Mouse (Mus musculus): ENCODE data around the gene Rnf113a2.

Gene Rnf113a2

DNA sequence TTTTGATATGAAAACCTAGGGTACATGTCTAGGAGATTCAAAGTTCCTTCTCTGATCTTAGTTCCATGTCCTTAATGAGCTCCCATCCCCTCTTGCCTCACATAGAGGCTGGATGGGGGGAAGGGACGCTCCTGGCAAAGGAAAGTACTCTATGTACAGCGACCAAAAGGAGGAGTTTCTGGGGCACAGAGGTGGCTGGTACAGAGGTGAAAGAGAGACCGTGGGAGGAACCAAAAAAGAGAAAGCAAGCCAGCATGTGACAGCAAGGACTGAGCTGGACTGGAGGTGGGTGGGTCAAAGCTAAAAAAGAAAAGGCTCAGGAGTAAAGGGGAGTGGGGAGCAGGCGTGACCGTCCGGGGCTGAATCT, 33.3 kb downstream of the Rnf113a2 start:
- no peak for TF ChIP-seq GATA4 (IDR thresholded peaks at IDR 0.05; ENCODE audit: insufficient replicate concordance, low read length)

DNA sequence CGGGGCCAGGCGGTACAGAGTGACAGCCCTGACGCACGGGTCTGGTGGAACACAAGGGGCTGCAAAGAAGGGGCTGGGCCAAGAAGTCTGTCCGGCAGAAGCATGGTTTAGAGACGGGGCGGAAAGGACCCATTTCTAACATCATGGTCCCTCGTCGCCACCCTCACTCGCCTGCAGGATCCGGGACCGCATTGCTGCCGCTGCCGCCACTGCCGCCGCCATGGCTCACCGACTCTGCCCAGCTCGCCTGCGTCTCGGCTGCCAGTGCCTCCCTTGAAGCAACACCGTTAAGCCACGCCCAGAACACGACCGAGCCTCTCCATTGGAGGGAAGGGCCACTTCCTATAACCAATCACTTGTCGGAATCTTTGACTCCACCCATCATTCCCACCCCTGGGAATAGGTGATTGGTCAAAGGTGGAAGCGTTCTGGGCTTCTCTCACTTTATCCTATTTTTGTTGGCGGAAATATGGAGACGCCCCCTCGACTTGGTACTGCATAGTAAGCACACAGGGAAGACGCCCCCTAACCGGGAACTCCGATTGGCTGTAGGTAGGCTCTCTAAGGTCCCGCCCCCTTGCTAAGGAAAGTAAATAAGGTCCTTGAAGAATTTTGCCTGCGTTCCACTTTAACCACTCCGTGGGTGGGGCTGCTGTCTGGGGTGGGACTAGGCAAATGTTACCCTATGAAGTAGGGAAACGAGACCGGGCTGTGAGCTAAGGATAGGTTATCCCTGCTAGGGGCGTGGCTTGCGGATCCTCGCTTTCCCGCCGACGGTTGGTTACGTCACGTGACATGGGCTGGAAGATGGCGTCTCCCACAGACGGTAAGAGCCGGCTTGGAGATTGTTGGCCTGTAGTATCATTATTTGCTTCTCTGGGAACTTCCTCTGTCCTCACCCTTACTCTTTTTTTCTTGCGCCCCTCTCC, 34.0 kb downstream of the Rnf113a2 start, which contains the start of the genes Aldh6a1 and Lin52:
Aldh6a1 (minus strand) TSS at position 287 of the 929 bp plus-strand sequence.
Lin52 (plus strand) TSS at position 705 of the 929 bp plus-strand sequence.
- no peak for TF ChIP-seq GATA4 (IDR thresholded peaks at IDR 0.05; ENCODE audit: insufficient replicate concordance, low read length)

DNA sequence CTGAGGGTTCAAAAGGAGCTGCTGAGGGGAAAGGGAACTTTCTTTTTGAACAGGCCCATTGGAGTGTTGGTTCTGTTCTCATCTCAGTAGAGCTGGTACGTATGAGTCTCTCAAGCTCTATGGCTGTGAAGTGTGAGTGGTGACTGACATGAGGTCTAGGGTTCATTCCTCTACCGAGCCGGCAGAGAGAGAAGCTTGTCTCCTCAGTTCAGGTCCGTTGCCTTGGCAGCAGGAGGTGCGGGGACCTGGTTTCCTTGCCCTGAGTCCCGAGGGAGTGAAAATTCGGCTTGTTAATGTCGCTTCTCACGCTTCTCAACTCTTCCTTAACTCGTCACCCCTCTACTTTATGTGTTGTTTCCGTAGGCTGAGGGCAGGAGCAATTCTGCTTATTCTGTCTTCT, 34.8 kb downstream of the Rnf113a2 start:
- TF ChIP-seq GATA4 (IDR thresholded peaks at IDR 0.05; ENCODE audit: insufficient replicate concordance, low read length), result no peak

DNA sequence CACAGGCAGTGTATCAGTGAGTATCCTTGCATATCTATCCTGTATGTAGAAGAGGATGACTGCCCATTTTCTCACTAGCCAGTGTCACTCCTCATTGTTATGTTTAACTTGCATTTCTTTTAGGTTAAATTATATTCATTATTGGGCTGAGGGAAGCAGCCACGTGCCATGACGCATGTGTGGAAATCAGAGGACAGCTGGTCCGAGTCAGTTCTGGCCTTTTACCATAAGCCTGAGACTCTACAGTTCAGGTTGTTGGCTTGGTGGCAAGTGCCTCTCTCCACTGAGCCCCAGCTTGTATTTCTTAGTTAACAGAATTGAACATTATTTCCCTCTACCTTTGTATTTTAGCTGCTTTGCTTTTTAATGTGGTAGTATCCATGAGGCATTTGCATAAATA, 39.9 kb downstream of the Rnf113a2 start:
- no peak for TF ChIP-seq GATA4 (IDR thresholded peaks at IDR 0.05; ENCODE audit: insufficient replicate concordance, low read length)

DNA sequence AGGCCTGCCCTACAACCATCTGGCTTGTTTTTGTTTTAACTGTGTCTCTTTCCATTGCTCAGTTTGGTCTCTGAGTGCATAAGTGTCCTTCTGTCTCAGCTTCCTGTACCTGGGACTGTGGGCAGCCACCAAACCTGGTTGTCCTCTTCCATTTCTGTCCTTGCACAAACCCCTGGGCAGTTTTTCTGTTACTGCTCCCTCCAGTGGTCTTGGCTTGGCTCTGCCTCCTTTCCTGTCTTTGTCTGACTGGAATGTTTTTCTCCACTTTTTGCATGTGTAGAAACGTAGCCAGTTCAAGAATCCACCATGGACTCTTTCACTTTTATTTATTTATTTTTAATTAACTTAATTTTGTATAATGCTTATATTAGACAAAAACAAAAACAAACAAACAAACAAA, 42.8 kb downstream of the Rnf113a2 start:
- TF ChIP-seq GATA4 (IDR thresholded peaks at IDR 0.05; ENCODE audit: insufficient replicate concordance, low read length), result no peak

DNA sequence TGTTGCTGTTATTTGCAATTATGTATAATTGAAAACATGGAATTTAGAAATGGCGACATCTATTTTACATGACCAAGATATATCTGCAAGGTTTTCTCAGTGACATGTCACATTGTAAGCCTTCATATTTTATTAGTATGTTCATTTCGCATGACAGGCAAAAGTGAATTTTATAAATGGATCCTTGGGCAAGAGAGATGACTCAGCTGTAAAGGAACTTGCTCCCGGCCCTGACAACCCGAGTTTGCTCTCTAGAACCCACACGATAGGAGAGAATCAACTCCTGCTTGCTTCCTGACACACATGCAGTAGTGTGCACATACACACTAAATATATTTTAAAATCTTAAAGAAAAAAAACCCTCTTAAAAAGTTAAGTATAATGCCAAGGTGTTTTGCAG, 44.4 kb downstream of the Rnf113a2 start:
- TF ChIP-seq GATA4 (IDR thresholded peaks at IDR 0.05; ENCODE audit: insufficient replicate concordance, low read length), result no peak

DNA sequence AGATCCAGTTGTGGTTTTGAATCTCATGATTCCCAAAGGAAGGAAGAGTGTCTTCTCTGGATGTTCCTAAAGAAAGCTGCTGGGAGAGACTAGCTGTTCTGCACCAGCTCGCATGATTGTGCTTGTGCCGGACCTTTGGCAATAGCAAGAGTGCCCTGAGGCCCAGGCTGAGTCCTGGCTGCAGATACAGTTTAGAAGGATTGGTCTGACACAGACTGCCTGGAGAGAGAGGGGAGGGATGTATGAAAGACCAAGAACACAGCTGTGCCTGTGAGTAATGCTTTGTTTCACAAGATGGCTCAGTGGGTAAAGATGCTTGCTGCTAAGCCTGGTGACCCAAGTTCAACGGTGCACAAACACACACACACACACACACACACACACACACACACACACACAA, 45.9 kb downstream of the Rnf113a2 start:
- no peak for TF ChIP-seq GATA4 (IDR thresholded peaks at IDR 0.05; ENCODE audit: insufficient replicate concordance, low read length)
